Mouse (Mus musculus) CD4-positive, CD25-positive, alpha-beta regulatory T cell, adult 9 weeks (primary cell): ENCODE measurements around the gene Guca2a. TPM values are rescaled to one million over a fixed set of nuclear protein-coding genes. Genes with fewer than 3 reads are reported as not detected.

Experiments used
- polyA plus RNA-seq: library from polyadenylated mRNA; unstranded; fragments of 100-300 nt; shearing (Covaris generic); gene quantifications from one replicate; pipeline ENCODE4 v1.2.1, GENCODE M21; 2017

Guca2a gene
- polyA plus RNA-seq, result not detected

DNA sequence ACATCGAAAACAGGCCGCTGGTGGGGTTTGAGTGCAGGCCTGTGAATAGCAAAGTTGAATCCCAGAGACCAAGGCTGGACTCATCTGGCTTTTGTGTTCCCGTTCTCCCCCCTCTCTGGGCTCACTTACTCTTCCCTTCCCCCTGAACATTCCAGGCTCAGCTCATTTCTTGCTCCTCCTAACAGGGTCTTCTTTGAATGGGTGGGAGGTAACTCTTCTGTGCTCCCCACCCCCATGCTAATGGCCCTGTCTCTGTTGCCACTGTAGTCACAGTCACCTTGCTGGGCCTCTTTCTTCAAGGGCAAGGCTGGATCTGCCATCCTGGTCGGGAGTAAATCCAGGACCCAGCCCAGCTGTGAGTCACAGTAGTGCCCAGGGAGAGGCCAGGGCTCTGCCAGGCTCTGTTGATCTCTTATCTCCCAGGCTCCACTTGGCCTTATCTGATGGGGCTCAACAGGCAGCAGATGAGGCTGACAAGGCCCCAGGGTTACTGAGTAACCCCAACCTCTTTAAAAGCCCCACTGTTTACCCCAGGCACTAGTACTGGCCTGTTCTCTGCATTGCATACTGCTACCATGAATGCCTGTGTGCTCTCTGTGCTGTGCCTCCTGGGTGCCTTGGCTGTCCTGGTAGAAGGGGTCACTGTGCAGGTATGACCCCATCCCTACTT, at the start of gene Guca2a:
Gene Guca2a, plus strand, starts transcription at position 529 of the 670 bp plus-strand sequence.

DNA sequence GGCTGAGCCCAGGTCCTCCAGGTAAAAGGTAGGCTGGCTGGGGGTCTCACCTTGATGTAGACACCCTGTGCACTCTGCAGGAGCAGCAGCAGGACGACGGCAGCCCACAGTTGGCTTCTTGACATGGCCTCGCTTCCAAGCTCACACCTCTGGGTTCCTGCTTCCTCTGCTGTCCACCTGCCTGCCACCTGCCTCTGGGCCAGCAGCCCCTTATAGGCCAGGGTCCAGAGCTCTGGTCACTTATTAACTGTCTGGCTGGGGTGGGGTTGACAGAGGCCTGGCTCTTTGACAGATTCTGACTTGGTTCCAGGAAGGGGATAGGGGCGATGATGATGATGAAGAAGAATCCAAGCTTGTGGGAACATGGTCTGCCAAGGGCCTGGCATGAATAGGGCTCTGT, 21.2 kb downstream of the Guca2a start, which contains the start of gene Guca2b:
Gene Guca2b, minus strand, starts transcription at position 224 of the 400 bp plus-strand sequence.

Other genes with a start within 250 kb of the Guca2a start
- 15.1 TPM for gene Ccdc30, start 222.2 kb upstream of the Guca2a start, polyA plus RNA-seq
- gene Ppcs, start 215.3 kb upstream of the Guca2a start, polyA plus RNA-seq, result 48.4 TPM
- gene Zmynd12, start 214.9 kb upstream of the Guca2a start, polyA plus RNA-seq, result 0.62 TPM
- 0.15 TPM for gene Rimkla, start 145.1 kb upstream of the Guca2a start, polyA plus RNA-seq
- gene Foxj3, start 100.7 kb upstream of the Guca2a start, polyA plus RNA-seq, result 11.4 TPM
- 1.4 TPM for gene Frg2f1, start 98.2 kb upstream of the Guca2a start, polyA plus RNA-seq
- not detected for gene Guca2b, start 21.2 kb downstream of the Guca2a start, polyA plus RNA-seq
- 35.5 TPM for gene Hivep3, start 96.1 kb downstream of the Guca2a start, polyA plus RNA-seq